Mouse (Mus musculus): ENCODE results near the gene Pax9.

Gene Pax9

GRCm38 (mm10) chr12:56697785-56698184, 6.2 kb downstream of the Pax9 start:
- no peak for DNase-seq (ENCODE audit: low spot score)

- DNase-seq (ENCODE audit: low spot score) = no peak
Measured at GRCm38 (mm10) chr12:56698191-56698980, 6.8 kb downstream of the Pax9 start.

- no peak for DNase-seq (ENCODE audit: low spot score)
Measured at GRCm38 (mm10) chr12:56699351-56699750, 7.8 kb downstream of the Pax9 start.

GRCm38 (mm10) chr12:56699915-56700900, 8.6 kb downstream of the Pax9 start:
- peak; percentile 32 for DNase-seq (ENCODE audit: low spot score)

- no peak for DNase-seq (ENCODE audit: low spot score)
Measured at GRCm38 (mm10) chr12:56701004-56701403, 9.4 kb downstream of the Pax9 start.

- DNase-seq (ENCODE audit: low spot score) = no peak
Measured at GRCm38 (mm10) chr12:56717971-56718706, 26.6 kb downstream of the Pax9 start.

- no peak for DNase-seq (ENCODE audit: low spot score)
Measured at GRCm38 (mm10) chr12:56718707-56719051, 27.1 kb downstream of the Pax9 start.

GRCm38 (mm10) chr12:56727631-56728030, 36.1 kb downstream of the Pax9 start:
- DNase-seq (ENCODE audit: low spot score) = no peak

GRCm38 (mm10) chr12:56737104-56737503, 45.5 kb downstream of the Pax9 start:
- no peak for DNase-seq (ENCODE audit: low spot score)

Data from testis, postnatal 14 days (tissue).